Mouse (Mus musculus): ENCODE measurements at regions not wholly inside any gene's neighbourhood (a gene's known extent, or its start where the extent isn't known, plus 50 kb on each side); places are given as distances from the start of the nearest gene placed in this dataset.

DNA sequence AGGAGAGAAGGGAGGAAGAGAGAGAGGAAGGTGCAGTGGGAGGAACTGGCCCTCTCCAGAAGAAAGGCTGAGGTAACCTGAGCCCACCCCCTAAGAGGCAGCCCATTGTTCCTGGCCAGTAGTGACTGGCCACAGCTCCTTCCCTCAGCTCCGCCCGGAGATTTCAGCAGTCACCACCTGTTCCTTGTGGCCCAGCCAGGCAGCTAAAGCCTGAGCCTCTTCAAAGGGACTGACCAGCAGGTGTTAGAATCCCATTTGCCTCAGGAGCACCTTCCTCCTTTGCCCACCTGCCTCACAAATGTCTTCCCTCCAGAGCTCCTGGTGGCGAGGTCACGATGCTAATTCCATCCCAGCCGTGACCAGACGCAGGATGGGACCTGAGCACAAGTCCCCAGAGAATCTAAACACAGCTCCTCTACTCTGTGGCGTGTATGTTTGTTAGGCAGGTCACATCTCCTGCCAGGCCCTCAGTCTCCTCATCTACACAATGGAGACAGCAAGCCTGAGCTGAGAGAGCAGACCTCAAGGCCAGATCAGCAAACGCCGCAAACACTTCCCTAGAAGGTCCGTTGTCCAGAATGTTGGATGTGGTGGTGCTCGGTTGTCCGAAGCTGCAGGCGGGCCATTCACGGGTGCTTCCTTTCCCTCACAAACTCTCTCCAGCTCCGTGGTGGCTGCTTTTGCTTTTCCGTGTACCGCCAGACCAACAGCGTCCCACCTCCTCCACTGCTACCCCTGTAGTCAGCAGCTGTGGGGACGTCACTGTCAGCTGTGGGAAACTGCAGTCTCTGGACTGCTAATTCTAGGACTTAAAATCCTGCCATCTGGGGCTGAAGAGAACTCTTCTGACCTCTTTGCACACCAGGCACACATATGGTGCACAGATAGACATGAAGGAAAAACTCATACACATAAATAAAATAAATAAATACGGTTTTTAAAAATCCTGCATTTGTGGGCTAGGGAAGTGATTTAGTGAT lies 145.8 kb upstream of the Rad23b start:
- no peak for DNase-seq (ENCODE audit: low spot score)

DNA sequence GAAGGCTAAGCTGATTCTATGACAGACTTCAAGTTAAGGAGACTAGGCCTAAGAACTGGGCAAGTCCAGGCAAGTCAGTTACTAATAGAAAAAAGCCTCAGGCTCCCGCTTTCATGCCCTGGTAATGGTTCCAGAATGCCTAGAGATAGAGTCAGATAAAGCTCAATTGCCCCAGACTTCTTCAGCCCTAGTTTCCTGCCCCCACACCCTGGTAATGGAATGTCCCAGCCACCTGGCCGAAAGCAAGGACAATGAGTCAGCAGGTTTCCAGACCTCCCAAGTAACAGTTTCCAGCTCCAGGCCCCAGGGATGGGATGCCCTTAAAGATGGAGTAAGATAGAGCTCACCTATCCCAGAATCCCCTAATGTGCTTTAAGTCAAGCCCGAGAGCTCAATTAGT lies 143.6 kb upstream of the Rad23b start:
- DNase-seq (ENCODE audit: low spot score), result no peak

DNA sequence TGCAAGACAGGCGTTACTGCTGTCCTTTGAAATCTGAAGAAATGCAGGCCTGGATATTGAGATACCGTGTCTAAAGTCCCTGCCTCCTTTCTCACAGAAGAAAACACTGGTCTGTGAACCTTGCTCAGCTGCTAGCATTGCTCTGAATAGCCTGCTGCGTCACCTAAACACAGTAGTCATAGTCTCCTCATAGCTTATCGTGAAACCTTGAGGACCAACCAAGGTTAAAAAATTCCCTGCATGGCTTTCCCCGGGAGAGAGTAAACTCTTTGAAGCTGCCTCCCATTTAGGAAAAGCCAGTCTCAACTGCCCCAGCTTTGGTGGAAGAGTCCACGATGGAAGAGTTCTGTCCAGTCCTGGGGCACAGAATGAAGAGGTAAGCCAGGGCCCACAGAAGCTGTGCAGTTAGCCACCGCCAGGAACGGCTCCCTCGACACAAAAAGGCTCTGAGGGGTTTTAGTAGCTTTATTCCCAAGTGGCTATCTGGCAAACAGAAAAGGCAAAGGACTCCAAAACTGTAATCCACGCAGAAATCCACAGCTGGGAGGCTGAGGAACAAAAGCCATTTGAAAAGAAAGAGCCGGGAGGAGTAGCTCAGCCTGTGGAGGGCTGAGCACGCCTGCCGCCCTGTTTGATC lies 142.0 kb upstream of the Rad23b start:
- no peak for DNase-seq (ENCODE audit: low spot score)

DNA sequence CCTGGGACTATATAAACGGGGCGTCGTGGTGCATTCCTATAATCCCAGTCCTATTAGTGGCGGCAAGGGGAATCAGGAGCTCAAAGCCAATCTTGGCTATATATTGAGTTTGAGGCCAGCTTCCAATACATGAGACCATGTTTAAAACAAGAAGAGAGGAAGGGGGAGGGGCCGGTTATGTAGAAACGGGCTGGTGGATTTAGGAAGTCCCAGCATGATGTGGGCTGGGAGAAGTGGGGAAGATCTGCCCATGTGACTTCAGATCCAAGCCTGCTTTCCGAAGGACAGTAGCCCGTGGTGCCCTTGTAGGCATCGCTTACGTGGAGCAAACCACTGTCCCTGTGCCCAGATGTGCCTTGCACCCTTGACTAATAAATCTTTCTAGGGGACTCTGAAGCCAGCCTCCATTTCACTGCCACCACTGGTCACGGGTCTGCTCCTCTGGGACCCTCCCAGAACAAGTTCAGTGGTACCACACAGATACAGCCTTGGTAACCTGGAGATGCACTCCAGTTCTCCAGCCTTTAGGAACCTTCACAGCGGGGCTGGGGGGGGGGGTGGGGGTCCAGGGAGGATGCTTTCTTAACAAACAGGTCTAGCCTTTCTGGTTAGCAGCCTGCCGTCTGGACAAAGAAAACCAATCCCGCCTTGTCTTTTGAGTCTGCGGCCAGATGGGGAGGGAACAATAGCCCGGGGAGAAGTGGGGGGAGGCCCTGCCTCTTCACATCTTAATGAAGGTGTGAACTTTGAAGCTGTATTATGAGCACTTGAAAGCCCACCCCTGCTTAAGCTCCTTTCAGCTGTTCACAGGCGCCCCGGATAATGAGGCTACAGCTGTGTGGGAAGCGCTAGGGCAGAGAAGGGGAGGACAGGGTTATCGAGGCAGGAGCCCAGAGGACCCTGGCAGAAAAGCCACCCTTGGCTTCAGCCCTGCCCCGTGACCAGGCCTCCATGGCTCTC lies 141.2 kb upstream of the Rad23b start:
- DNase-seq (ENCODE audit: low spot score), result no peak

DNA sequence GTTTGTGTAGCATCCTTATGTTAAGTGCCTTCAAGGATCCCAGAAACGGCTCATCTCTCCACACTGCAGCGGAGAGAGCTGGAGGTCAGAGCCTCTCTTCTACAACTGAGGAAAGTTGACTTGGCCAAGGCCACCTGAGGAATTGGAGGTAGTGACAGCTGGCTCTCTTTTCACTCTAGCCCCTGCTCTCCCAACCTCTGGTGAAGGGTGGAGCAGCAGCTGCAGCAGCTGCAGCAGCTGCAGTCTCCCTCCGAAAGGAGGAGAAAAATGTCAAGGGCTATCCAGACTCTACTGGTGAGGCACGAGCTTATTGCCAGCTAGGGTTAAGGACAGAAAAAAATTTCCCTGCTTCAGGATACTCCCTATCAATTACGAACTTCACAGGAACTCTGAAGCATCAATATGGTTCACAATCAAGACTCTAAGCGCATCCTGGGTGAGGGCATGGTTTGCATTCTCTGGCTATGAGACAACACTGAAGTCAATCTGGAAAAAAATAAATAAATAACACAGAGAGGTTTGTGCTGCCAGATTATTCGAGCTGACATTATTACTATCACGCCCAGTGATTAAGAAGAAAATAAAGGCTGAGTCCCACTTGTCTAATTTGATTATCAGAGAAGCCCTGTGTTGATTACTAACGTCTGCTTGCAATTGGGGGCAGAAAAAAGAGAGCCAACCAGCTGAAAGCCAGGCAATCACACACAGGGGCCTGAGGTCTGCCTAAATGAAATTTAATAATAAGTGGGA lies 134.2 kb upstream of the Rad23b start:
- no peak for DNase-seq (ENCODE audit: low spot score)

DNA sequence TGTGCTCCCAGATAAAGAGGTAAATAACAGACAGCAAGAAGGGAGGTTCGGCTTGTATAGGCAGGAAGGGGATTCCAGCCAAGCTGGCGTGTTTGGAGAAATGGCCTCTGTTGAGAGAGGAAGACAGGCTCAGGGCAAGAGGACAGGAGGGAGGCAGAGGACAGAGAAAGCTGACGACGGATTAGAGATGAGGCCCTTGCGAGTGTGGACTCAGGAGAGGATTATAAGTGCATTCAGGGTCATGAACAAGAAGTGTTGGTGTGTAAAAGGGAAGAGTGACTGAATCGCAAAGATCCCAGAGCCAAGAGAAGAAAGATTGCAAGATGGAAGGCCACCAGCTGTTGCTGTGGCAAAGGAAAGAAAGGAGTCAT lies 133.7 kb upstream of the Rad23b start:
- DNase-seq (ENCODE audit: low spot score), result no peak

DNA sequence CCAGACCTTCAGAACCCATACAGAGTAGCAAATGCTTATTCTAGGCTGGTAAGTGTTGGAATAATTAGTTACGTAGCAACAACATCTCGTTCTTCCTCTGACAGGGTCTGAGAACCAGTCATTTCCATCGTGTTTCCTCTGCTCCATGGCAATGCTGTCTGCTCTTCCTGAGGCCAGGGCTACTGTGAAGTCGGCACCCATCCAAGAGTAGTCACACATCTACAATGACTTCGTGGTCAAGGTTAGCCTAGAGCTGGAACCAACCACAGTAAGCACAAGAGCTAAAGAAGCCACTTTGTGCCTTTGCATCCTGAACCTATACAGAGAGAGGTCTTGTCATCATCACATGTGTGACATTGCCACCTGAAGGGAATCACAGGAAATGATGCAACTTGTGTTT lies 124.1 kb upstream of the Rad23b start:
- DNase-seq (ENCODE audit: low spot score), result no peak

DNA sequence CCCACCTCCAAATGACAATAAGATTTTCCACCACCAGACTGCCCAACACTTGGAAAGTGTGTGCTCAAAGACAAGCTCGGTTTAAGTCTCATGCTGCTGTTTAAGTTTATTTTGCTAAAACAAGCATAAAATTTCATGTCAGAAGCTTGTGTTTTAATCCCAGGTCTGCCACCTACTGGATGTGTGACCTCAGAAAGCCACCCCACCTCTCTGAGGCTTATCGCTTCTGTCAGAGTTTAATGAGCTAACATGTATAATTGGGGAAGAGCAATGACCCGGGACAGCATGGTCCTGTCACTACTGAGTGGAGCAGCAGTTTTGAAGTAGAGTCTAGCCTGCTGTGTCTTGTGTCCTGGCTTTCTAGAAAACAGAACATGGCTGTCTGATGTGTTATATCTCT lies 122.4 kb upstream of the Rad23b start:
- DNase-seq (ENCODE audit: low spot score), result no peak

DNA sequence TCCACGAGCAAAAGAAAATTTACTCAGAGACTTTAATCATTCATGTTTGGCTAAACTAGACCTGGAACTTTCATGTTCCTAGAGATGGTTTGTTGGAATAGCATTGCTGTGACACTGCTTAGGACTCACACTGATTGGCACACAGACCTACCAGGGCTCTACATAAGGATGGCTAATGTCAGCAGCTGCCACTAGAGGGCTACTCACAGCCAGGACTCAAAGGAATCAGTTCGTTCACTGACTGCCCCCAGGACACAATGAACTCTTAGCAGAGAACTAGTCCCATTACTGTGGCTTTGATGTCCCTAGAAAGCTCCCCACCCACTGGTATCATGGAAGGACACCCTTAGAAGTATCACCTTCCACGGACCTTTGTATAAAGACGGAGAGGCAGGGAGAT lies 118.3 kb upstream of the Rad23b start:
- DNase-seq (ENCODE audit: low spot score), result no peak

DNA sequence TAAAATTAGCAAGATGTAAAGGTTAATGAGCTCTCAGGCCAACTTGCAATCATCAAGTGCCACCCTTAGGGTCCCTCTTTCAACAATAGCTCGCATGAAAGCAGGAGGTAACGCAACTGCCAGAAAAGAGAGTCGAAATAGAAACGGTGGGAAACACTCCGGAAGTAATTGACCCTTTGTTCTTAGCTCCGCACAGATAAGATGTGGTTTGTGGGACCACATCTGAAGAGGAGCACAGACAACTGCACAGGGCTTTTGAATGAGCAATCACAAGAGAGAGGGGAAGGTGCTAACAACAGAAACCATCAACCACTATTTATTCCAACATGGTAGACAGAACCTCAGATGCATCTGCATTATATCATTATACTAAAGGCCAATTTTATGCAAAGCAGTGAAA lies 112.0 kb upstream of the Rad23b start:
- no peak for DNase-seq (ENCODE audit: low spot score)

DNA sequence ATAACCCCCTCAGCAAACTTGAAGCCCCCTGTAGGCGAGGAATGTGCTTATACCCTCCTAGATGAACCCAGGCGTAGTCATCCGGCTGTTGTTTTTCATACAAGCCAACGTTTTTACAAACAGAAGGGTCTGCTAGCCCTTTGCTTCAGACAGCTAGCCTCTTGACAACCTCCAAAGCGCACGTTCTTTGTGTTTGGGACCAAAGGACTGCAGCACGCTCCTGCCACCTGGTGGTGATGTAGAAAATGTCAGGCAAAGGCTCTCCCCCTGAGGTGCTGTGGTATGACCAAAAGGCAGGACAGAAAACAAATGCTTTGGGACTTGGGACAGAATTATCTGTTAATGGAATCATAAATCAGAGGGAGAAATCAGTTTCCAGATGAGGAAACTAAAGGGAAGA lies 109.4 kb upstream of the Rad23b start:
- peak; percentile 11 for DNase-seq (ENCODE audit: low spot score)

DNA sequence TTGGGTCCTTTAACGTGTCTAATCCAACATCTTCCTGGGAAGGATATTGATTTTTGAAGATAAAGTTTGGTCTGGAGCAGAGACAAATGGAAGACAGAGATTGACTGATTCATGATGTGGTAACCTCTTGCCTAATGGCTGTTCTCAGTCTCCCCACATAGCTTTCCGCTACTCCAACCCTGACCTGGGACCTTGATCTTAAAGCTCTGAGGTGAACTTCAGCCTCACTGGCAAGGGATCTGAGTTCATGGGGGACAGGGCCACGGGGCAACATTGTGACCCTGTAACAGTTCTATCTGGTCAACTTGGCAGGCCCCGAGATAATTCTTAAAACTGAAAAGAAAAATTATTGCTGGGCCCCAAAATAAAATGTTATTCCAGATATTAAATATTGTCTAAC lies 107.5 kb upstream of the Rad23b start:
- DNase-seq (ENCODE audit: low spot score), result no peak

DNA sequence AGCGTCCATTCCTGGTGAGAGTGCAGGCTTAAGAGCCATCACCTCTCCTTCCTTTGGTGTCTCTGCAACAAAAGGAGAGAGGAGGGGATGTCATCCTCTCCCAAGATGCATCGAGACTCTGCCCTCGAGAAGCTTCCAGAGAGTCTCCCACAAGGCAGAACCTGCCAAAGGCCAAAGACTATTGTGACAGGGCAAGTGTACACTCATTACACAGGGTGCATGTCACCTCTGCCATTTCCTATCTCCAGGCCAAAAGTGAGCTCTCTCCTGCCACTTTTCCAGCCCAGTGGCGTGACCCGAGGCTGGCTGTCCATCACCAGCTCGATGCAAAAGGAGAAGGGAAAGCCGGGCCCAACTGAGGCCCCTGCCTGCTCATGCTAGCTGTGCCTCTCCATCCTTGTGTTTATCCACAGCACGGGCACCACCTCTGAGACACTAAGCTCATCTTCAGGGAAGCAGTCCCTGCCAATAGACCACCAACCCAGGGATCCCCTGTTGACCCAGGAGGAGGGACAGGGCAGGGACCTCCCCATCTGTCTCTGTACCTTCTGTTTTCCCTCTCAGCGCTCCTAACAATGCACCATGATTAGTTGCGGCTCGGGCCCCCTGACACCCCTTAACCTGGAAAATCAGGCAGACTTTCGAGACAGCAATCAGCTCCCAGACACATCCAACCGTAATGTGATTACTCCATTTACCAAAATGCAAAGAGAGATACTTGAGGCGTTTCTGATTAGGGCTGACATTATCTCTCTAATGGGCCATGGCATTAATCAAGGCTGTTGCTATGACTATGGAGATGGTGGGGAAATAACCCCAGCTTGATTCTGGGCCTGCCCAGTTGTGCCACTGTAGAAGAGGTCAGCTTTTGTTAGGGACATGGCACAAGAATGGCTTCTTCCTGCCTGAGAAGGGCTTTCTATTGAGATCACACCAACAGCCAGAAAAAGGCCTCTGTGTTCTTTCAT lies 106.5 kb upstream of the Rad23b start:
- DNase-seq (ENCODE audit: low spot score), result no peak

DNA sequence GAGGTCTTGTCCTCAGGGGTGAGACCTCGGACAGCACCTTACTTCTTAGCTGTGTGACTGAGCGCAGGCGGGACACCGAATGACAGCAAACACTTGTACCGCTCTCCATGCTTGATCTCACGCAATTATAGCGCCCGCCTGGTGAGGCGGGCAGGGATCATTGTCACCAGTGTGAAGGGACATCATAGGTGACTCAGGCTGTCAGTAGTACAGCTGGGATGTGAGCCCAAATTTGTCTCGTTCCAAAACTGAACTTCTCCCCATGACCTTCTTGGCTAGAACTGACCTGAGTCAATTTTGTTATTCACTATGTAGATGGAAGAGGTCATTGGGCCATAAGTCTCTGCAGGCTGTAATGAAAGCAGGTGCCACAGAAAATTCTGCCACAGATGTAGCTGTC lies 104.1 kb upstream of the Rad23b start:
- no peak for DNase-seq (ENCODE audit: low spot score)

DNA sequence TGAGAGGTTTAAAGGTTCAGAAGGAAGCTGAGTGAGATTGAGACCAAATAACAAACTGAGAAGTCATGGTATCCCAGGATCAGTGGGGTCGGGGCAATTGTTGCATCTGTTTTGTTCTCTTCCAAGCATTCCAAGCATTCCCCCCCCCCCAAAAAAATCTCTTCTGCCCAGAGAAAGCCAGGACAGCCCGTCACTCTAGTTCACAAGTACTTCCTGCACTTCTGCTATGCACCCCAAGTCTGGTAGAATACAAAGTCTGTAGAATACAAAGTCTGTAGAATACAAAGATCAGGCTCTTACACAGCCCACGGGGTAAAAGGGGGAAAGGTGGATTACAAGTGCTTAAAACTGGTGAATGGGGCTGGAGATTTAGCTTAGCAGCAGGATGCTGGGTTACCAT lies 99.5 kb upstream of the Rad23b start:
- no peak for DNase-seq (ENCODE audit: low spot score)

DNA sequence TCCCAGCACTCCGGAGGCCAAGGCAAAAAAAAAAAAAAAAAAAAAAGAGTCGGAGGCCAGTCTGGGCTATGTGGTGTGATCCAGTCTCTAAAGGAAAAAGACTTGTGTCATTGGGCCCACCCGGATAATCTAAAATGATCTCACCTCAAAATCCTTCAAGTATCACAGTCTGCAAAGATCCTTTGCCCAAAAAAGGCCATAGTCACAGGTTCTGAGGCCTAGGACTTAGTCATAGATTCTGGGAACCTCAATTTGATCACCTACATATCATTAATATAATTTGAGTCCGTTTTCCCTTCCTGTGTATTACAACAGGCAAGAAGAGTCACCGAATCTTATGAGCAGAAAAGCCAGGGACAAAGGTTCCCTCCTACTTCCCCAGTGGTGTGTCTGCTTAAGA lies 98.3 kb upstream of the Rad23b start:
- no peak for DNase-seq (ENCODE audit: low spot score)

DNA sequence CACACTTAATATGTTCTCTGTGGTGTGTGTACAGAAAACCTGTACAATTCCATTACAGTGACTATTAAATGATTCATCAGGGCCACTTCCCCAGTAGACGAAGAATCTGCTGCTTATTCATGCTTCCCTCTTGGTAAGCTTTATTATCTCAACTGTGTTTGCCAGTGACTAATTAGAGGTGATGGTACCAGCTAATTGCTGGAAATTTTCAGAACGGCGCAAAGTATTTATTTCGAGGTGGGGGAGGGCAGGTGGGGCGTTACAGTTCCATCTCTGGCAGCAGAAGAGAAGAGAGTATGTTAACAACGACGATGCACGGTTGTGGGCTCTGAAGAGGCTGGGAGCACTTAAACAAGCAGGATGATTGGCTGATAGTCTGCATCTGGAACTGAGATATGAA lies 96.1 kb upstream of the Rad23b start:
- no peak for DNase-seq (ENCODE audit: low spot score)

DNA sequence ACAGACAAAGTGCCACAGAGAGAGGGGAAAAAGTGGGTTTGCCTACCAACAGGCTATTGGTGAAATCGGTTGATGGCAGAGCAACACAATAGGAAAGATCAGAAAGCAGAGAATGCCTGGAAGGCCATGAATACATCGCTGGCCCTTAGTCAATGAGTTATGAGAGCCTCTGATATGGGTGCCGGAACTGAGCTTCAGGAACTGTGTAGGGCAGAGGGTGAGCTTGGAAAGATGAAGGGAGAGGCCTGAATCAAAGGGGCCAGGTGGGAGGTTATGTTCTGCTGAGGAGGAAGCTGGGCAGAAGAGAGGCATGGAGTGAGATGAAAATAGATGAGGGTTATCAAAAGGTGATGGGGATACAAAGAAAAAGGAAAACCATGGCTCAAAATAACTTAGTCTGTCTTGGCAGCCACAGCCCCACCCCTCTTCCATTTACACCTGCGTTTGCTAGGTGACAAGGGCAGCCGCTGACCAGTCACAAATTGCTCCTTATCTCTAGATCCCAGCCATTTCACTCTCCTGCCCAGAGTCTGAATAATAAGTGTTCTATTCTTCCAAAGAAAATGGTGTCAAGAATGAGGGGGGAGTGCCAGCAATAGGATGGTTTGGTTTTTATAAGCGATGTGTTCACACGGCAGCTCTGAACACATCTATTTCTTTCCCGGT lies 77.7 kb upstream of the Rad23b start:
- DNase-seq (ENCODE audit: low spot score), result no peak

DNA sequence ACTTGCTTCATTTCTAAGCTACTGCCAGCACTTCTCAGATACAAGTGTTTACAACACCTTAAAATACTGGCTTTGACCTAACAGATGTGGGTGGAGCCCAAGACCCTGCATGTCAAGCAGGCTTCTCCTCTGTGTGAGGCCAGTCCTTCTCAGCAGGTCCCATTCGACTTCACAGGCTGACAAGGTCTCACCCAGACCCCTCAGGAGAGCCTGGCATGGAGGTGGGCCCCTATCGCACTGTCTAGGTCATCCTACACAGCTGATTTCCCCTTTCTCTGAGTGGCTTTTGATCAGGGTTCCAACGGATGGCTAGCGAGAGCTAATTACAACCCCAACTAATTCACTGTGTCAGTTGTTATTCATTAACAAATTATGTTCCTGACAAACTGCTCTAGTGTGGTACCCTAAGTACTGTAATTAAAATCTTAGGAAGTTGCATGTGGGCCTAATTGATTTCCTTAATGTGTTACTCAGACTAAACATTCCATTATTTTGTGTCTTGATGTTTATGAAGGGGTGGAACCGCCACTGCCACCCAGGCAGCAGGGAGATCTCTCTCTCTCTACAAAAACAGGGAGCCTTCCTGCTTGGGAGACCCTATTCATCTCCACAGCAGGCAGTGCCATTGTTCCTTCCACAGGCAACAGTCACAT lies 73.4 kb upstream of the Rad23b start:
- DNase-seq (ENCODE audit: low spot score), result no peak
